Mouse (Mus musculus): ENCODE data around the gene 1700006A11Rik. TPM values are rescaled to one million over a fixed set of nuclear protein-coding genes. Genes with fewer than 3 reads are reported as not detected.
"Not testable (repeated sequence)": the region's sequence is repeated elsewhere in the genome, so short reads cannot be mapped to it uniquely, and the experiment has no call there.

1700006A11Rik gene
- polyA plus RNA-seq (2014; fragmentation: Nextera tagmentation; extraction: Ambion mirVana) = not detected in 2 replicates

GRCm38 (mm10) chr3:124425940-124426339 is at the start of gene 1700006A11Rik:
1700006A11Rik (minus strand) TSS chr3:124426040.
- H3K4me1 ChIP-seq (ENCODE audit: control insufficient read depth, insufficient read depth, low read length) = no peaks in the 10 kb centered on the region
- WGBS (ENCODE audit: insufficient replicate concordance) = 83% methylated on average over 1 of the region's 1 CpGs
- no peaks in the 10 kb centered on the region for H3K36me3 ChIP-seq (ENCODE audit: control insufficient read depth, insufficient read depth, low read length)
- no peak within 1 kb of the TSS for H3K4me2 ChIP-seq
- no peaks in the 10 kb centered on the region for H3K9me3 ChIP-seq (replicated peaks; ENCODE audit: control insufficient read depth, low read length)
- no peak for ATAC-seq (replicated peaks; ENCODE audit: insufficient number of reproducible peaks, low FRiP score, low TSS enrichment)
- H3K9ac ChIP-seq (ENCODE audit: low read depth, low read length) = no peak within 1 kb of the TSS
- H3K27ac ChIP-seq (ENCODE audit: low read depth, low read length) = no peak within 1 kb of the TSS
- no peak within 1 kb of the TSS for H3K4me3 ChIP-seq (ENCODE audit: low read depth, low read length)
- H3K27me3 ChIP-seq (ENCODE audit: control insufficient read depth, insufficient read depth, low read length) = no peaks in the 10 kb centered on the region

DNA sequence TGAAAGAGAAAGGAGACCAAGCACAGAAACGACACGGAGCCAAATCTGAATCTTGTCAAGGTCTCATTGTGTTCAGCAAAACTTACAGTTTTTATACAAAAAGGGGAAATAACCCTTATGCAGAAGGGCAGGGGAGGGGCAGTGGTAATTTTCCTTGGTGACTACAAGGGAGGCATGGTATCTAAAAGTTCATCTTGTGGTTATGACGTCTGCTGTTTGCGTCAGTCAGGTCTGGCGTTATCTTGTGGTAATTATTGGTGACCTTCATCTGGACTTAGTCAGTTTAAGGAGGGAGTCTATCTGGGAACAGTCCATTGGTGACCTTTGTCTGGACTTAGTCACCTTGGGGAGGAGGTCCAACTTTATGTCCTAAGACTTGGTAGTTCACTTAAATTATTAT is 48.5 kb upstream of the 1700006A11Rik start:
- not testable (repeated sequence) for H3K4me2 ChIP-seq; H3K9ac ChIP-seq (ENCODE audit: low read depth, low read length); H3K27ac ChIP-seq (ENCODE audit: low read depth, low read length); ATAC-seq (replicated peaks; ENCODE audit: insufficient number of reproducible peaks, low FRiP score, low TSS enrichment); H3K9me3 ChIP-seq (replicated peaks; ENCODE audit: control insufficient read depth, low read length); H3K27me3 ChIP-seq (ENCODE audit: control insufficient read depth, insufficient read depth, low read length); H3K4me3 ChIP-seq (ENCODE audit: low read depth, low read length); H3K4me1 ChIP-seq (ENCODE audit: control insufficient read depth, insufficient read depth, low read length); H3K36me3 ChIP-seq (ENCODE audit: control insufficient read depth, insufficient read depth, low read length)
- 84% methylated on average over 5 of the region's 5 CpGs for WGBS (ENCODE audit: insufficient replicate concordance)

DNA sequence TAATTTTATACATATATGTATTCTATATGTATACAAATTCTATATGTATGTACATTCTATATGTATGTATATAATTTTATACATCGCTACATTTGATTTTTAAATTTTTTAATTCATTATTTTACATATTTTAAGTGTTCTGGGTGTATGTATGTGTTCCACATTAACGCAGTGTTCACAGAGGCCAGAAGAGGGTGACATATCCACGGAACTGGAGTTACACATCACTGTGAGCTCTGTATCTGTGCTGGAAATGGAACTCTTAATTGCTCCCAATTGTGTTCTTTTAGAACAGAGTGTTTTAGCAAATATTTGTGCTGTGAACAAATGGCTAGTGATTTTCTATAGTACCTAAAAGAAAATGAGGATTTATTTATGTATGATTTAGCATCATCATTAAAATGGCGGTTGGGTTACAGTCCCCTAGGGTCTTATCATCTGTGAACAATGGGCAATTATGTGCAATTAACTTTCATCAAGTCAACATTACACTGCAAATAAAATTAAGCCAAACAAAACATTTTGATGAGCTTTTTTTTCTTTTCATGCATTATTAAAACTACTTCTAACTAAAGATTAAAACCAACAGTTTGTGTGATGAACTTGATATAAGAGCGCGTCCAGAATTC is 40.4 kb upstream of the 1700006A11Rik start:
- Histone ChIP-seq H3K9me3 (replicated peaks; ENCODE audit: control insufficient read depth, low read length) (no peaks in the 10 kb centered on the region), H3K4me3 (ENCODE audit: low read depth, low read length) (no peak overlapping the region), H3K4me2 (no peak overlapping the region), H3K4me1 (ENCODE audit: control insufficient read depth, insufficient read depth, low read length) (no peaks in the 10 kb centered on the region), H3K27me3 (ENCODE audit: control insufficient read depth, insufficient read depth, low read length) (no peaks in the 10 kb centered on the region), H3K27ac (ENCODE audit: low read depth, low read length) (no peak overlapping the region), H3K36me3 (ENCODE audit: control insufficient read depth, insufficient read depth, low read length) (no peaks in the 10 kb centered on the region), H3K9ac (ENCODE audit: low read depth, low read length) (no peak overlapping the region)
- no peak for ATAC-seq (replicated peaks; ENCODE audit: insufficient number of reproducible peaks, low FRiP score, low TSS enrichment)
- 81% methylated on average over 6 of the region's 6 CpGs for WGBS (ENCODE audit: insufficient replicate concordance)

DNA sequence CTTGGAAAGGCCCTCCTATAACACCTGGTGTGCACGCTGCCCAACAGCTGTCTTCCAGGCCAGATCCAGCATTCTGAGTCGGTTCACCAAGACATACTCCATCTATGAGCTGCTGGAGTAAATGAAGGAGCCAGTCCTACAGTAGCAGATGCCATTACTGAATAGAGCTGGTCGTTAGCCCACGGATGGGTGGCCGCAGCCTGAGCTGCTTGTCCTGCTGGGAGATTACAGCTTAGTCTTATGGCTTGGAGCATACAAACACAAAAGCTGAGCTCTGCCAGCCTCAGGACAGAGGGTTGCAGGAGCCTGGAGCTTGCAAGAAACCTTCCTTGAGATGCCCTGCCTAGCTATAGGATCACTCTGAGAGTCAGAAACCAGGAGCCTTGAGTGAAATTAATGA is 33.6 kb downstream of the 1700006A11Rik start:
- Histone ChIP-seq H3K9ac (ENCODE audit: low read depth, low read length) (no peak overlapping the region), H3K27me3 (ENCODE audit: control insufficient read depth, insufficient read depth, low read length) (no peaks in the 10 kb centered on the region), H3K4me3 (ENCODE audit: low read depth, low read length) (no peak overlapping the region), H3K27ac (ENCODE audit: low read depth, low read length) (no peak overlapping the region), H3K9me3 (replicated peaks; ENCODE audit: control insufficient read depth, low read length) (no peaks in the 10 kb centered on the region), H3K4me1 (ENCODE audit: control insufficient read depth, insufficient read depth, low read length) (no peaks in the 10 kb centered on the region), H3K4me2 (no peak overlapping the region), H3K36me3 (ENCODE audit: control insufficient read depth, insufficient read depth, low read length) (no peaks in the 10 kb centered on the region)
- 80% methylated on average over 5 of the region's 5 CpGs for WGBS (ENCODE audit: insufficient replicate concordance)
- no peak for ATAC-seq (replicated peaks; ENCODE audit: insufficient number of reproducible peaks, low FRiP score, low TSS enrichment)

DNA sequence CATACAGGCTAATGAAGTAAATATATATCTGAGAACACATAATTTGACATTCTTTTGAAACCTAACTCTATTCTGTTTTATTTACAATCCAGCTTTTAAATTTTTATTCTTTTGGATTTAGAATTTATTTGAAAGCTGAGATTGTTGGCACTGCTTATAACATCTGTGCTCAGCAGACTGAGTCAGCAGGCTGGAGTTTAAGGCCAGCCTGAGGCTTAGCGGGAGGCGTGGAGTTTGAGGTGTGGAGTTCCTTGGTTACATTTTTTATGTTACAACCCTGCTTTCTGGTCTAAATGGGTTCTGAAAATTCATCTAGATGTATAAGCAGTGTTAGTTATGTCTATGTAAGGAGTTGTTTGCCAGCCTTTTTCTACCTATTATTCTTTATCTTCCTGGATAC is 35.7 kb downstream of the 1700006A11Rik start:
- no peaks in the 10 kb centered on the region for H3K36me3 ChIP-seq (ENCODE audit: control insufficient read depth, insufficient read depth, low read length)
- H3K27me3 ChIP-seq (ENCODE audit: control insufficient read depth, insufficient read depth, low read length) = no peaks in the 10 kb centered on the region
- H3K27ac ChIP-seq (ENCODE audit: low read depth, low read length) = no peak overlapping the region
- H3K9ac ChIP-seq (ENCODE audit: low read depth, low read length) = no peak overlapping the region
- 87% methylated on average over 2 of the region's 2 CpGs for WGBS (ENCODE audit: insufficient replicate concordance)
- no peak overlapping the region for H3K4me2 ChIP-seq
- no peaks in the 10 kb centered on the region for H3K4me1 ChIP-seq (ENCODE audit: control insufficient read depth, insufficient read depth, low read length)
- no peaks in the 10 kb centered on the region for H3K9me3 ChIP-seq (replicated peaks; ENCODE audit: control insufficient read depth, low read length)
- no peak overlapping the region for H3K4me3 ChIP-seq (ENCODE audit: low read depth, low read length)
- no peak for ATAC-seq (replicated peaks; ENCODE audit: insufficient number of reproducible peaks, low FRiP score, low TSS enrichment)

DNA sequence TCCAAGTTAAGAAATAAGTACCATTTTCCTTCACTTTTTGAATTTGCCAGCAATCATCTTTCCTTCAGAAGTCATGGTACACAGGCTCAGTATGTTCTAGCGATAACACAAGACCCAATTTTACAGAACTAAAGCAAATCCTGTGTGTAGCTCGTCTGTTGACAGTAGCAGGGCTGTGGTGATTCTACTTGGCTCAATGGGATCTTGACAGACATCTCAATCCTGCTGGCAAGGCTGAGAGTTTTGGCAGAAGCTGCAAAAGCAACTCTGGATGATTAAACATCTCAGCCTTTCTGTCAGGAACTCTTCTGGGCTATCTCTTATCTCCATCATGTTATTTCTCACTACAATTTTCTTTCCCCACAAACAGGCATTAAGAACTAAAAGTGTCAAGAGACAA is 36.2 kb downstream of the 1700006A11Rik start:
- 57% methylated on average over 2 of the region's 2 CpGs for WGBS (ENCODE audit: insufficient replicate concordance)
- H3K4me3 ChIP-seq (ENCODE audit: low read depth, low read length) = no peak overlapping the region
- H3K27me3 ChIP-seq (ENCODE audit: control insufficient read depth, insufficient read depth, low read length) = no peaks in the 10 kb centered on the region
- no peaks in the 10 kb centered on the region for H3K36me3 ChIP-seq (ENCODE audit: control insufficient read depth, insufficient read depth, low read length)
- no peaks in the 10 kb centered on the region for H3K4me1 ChIP-seq (ENCODE audit: control insufficient read depth, insufficient read depth, low read length)
- H3K9me3 ChIP-seq (replicated peaks; ENCODE audit: control insufficient read depth, low read length) = no peaks in the 10 kb centered on the region
- H3K27ac ChIP-seq (ENCODE audit: low read depth, low read length) = no peak overlapping the region
- no peak overlapping the region for H3K9ac ChIP-seq (ENCODE audit: low read depth, low read length)
- ATAC-seq (replicated peaks; ENCODE audit: insufficient number of reproducible peaks, low FRiP score, low TSS enrichment) = no peak
- no peak overlapping the region for H3K4me2 ChIP-seq

- not testable (repeated sequence) for H3K27ac ChIP-seq (ENCODE audit: low read depth, low read length); H3K9me3 ChIP-seq (replicated peaks; ENCODE audit: control insufficient read depth, low read length); H3K4me1 ChIP-seq (ENCODE audit: control insufficient read depth, insufficient read depth, low read length); H3K27me3 ChIP-seq (ENCODE audit: control insufficient read depth, insufficient read depth, low read length); ATAC-seq (replicated peaks; ENCODE audit: insufficient number of reproducible peaks, low FRiP score, low TSS enrichment); H3K9ac ChIP-seq (ENCODE audit: low read depth, low read length); H3K4me3 ChIP-seq (ENCODE audit: low read depth, low read length); H3K36me3 ChIP-seq (ENCODE audit: control insufficient read depth, insufficient read depth, low read length); H3K4me2 ChIP-seq
- 80% methylated on average over 18 of the region's 18 CpGs for WGBS (ENCODE audit: insufficient replicate concordance)
Observed at GRCm38 (mm10) chr3:124385377-124385776, 40.5 kb downstream of the 1700006A11Rik start.

DNA sequence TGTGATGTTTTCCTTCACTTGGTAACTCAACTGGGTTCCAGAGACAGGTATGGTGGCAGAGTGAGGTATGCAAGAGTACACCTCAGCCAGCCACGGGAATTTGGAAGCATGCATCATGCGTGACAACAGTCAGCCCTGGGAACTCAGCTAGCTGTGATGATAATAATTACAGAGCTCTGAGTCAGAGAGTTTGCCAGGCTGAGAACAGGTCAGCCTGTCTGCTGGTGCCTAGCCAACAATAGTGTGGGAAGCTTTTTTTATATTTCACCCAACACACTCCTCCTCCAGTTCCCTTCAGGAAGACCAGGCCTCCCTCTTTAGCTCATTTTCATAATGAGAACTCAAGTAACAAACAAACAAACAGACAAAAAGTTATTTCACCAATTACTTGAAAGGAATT is 53.8 kb downstream of the 1700006A11Rik start:
- Histone ChIP-seq H3K4me3 (ENCODE audit: low read depth, low read length) (no peak overlapping the region), H3K27me3 (ENCODE audit: control insufficient read depth, insufficient read depth, low read length) (no peaks in the 10 kb centered on the region), H3K9ac (ENCODE audit: low read depth, low read length) (no peak overlapping the region), H3K36me3 (ENCODE audit: control insufficient read depth, insufficient read depth, low read length) (no peaks in the 10 kb centered on the region), H3K27ac (ENCODE audit: low read depth, low read length) (no peak overlapping the region), H3K4me1 (ENCODE audit: control insufficient read depth, insufficient read depth, low read length) (no peaks in the 10 kb centered on the region), H3K4me2 (no peak overlapping the region), H3K9me3 (replicated peaks; ENCODE audit: control insufficient read depth, low read length) (no peaks in the 10 kb centered on the region)
- WGBS (ENCODE audit: insufficient replicate concordance) = 77% methylated on average over 2 of the region's 2 CpGs
- no peak for ATAC-seq (replicated peaks; ENCODE audit: insufficient number of reproducible peaks, low FRiP score, low TSS enrichment)

DNA sequence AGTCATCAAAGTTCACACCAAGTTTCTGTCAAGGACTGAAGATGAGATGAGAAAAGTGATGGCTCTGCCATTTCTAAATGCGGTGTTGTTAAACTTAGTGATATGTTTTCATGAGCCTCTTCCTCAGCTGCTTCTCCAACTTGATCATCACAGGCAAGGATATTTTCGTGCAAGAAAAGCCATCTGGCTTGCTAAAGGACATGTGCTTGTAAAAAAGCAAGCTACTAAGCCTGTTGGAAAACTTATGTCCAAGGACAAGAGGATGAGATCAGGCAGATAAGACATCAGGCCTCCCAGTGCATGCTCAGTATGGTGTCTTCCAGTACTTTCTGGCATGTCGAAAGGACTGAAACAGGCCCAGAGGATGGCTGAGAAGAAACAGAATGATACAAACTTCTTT is 68.3 kb downstream of the 1700006A11Rik start:
- ATAC-seq (replicated peaks; ENCODE audit: insufficient number of reproducible peaks, low FRiP score, low TSS enrichment) = no peak
- Histone ChIP-seq H3K27me3 (ENCODE audit: control insufficient read depth, insufficient read depth, low read length) (no peaks in the 10 kb centered on the region), H3K4me2 (no peak overlapping the region), H3K9ac (ENCODE audit: low read depth, low read length) (no peak overlapping the region), H3K4me1 (ENCODE audit: control insufficient read depth, insufficient read depth, low read length) (no peaks in the 10 kb centered on the region), H3K36me3 (ENCODE audit: control insufficient read depth, insufficient read depth, low read length) (no peaks in the 10 kb centered on the region), H3K4me3 (ENCODE audit: low read depth, low read length) (no peak overlapping the region), H3K9me3 (replicated peaks; ENCODE audit: control insufficient read depth, low read length) (no peaks in the 10 kb centered on the region), H3K27ac (ENCODE audit: low read depth, low read length) (no peak overlapping the region)
- WGBS (ENCODE audit: insufficient replicate concordance) = 86% methylated on average over 3 of the region's 3 CpGs

Measured in heart, embryonic 11.5 days (tissue).